In genomic region chr9:68655018-68656005, GRCm38 (mm10) we compare ENCODE assay signal across 8 mouse cellular contexts. TPM values are rescaled to one million over a fixed set of nuclear protein-coding genes. Genes with fewer than 3 reads are reported as not detected.
DNase-seq lines count a peak whose midpoint lies in the region; ATAC-seq and TF ChIP-seq lines count a peak whose summit lies in the region.

No protein-coding gene starts in this region.

- 0 out of 2 replicates have a peak, but pooled peaks cover 5% of the 10 kb centered on the region for H3K27me3 ChIP-seq in forebrain, embryonic 14.5 days (replicated peaks; ENCODE audit: control insufficient read depth, insufficient read depth, low read length)
- 0 out of 2 replicates have a peak, but pooled peaks cover 4% of the 10 kb centered on the region for H3K27me3 ChIP-seq in lung, embryonic 14.5 days (ENCODE audit: insufficient read depth, low read length)

- no peak for TF ChIP-seq CTCF in layer of hippocampus, adult 2 months (conservative IDR thresholded peaks at IDR 0.05)
- no peak; the same call in 1 of the 2 replicates for TF ChIP-seq CTCF in lung, embryonic 14.5 days (IDR thresholded peaks at IDR 0.05; ENCODE audit: low read depth)

- 2% methylated on average over 31 of the region's 31 CpGs for WGBS in forebrain, embryonic 14.5 days
- 1% methylated on average over 31 of the region's 31 CpGs for whole genome bisulfite sequencing in lung, embryonic 14.5 days

- peak overlapping the region; percentile 79 for H3K9ac ChIP-seq in forebrain, embryonic 14.5 days (ENCODE audit: low read length)
- peak overlapping the region; percentile 75 for H3K9ac ChIP-seq in lung, embryonic 14.5 days

- H3K4me3 ChIP-seq in forebrain, embryonic 14.5 days (ENCODE audit: low read depth, low read length) = peak overlapping the region; percentile 69
- H3K4me3 ChIP-seq in layer of hippocampus, adult 2 months = peak overlapping the region; percentile 84
- H3K4me3 ChIP-seq in lung, embryonic 14.5 days (ENCODE audit: low read depth, low read length) = peak overlapping the region; percentile 77

- no peak overlapping the region for H3K27ac ChIP-seq in forebrain, embryonic 14.5 days (ENCODE audit: low read depth, low read length)
- H3K27ac ChIP-seq in layer of hippocampus, adult 2 months = peak overlapping the region; percentile 92
- no peak overlapping the region; the same call in 1 of the 2 replicates for H3K27ac ChIP-seq in lung, embryonic 14.5 days (ENCODE audit: low read depth)

- peak; percentile 33 for ATAC-seq in forebrain, embryonic 14.5 days
- peak; percentile 52; the same call in 1 of the 2 replicates for ATAC-seq in lung, embryonic 14.5 days (ENCODE audit: insufficient read depth)

- DNase-seq in thymus, postnatal 4 days = peak; percentile 5
- no peak for DNase-seq in thymus, postnatal 0 days (ENCODE audit: low spot score)
- peak; percentile 66 for DNase-seq in forebrain, embryonic 14.5 days (ENCODE audit: low spot score)
- DNase-seq in heart, postnatal 25 days (ENCODE audit: low spot score) = peak; percentile 37
- peak in 1 of 2 experiments; percentile 21 for DNase-seq in layer of hippocampus, adult 2 months (ENCODE audit: low spot score in 2 of 2)
- DNase-seq in lung, embryonic 14.5 days = peak; percentile 69
- peak; percentile 58 for DNase-seq in retina, embryonic 14.5 days (ENCODE audit: low spot score)
- no peak for DNase-seq in T-cell, adult 2 months (ENCODE audit: low spot score)

- no peaks in the 10 kb centered on the region for H3K9me3 ChIP-seq in forebrain, embryonic 14.5 days (replicated peaks; ENCODE audit: control insufficient read depth, low read length)
- H3K9me3 ChIP-seq in lung, embryonic 14.5 days (ENCODE audit: low read depth, low read length) = no peaks in the 10 kb centered on the region

- H3K4me1 ChIP-seq in forebrain, embryonic 14.5 days (ENCODE audit: control insufficient read depth, insufficient read depth, low read length) = peaks cover 4% of the 10 kb centered on the region
- no peaks in the 10 kb centered on the region; the same call in 1 of the 2 replicates for H3K4me1 ChIP-seq in lung, embryonic 14.5 days (ENCODE audit: insufficient read depth)

- intact Hi-C loops in heart, postnatal 25 days (cut with DNase I) = loop anchor here (10.0 kb wide), 1 partner anchor 641 kb away; no protein-coding TSS in a partner anchor

- H3K36me3 ChIP-seq in forebrain, embryonic 14.5 days (ENCODE audit: control insufficient read depth, insufficient read depth, low read length) = no peaks in the 10 kb centered on the region
- H3K36me3 ChIP-seq in lung, embryonic 14.5 days (ENCODE audit: insufficient read depth) = no peaks in the 10 kb centered on the region

- peak overlapping the region; percentile 95 for H3K4me2 ChIP-seq in forebrain, embryonic 14.5 days (ENCODE audit: low read length)
- peak overlapping the region; percentile 98 for H3K4me2 ChIP-seq in lung, embryonic 14.5 days

RNA-seq across cellular contexts. Expression of gene Rora, which starts 1.7 kb away (rescaled TPM):
- 4.5 and 5.2 TPM in 2 replicates for polyA plus RNA-seq in thymus, postnatal 0 days (2015; fragmentation: Nextera tagmentation; extraction: Ambion mirVana)
- 15.2 and 17.0 TPM in 2 replicates for polyA plus RNA-seq in forebrain, embryonic 14.5 days (2014; fragmentation: Nextera tagmentation; extraction: Ambion mirVana)
- total RNA-seq in heart, postnatal 25 days (2021) = 10 to 100 TPM; 21.2 to 31.2 TPM
- total RNA-seq in layer of hippocampus, adult 2 months (2021) = 10 to 100 TPM; 32.0 to 35.6 TPM
- 4.3 and 5.9 TPM in 2 replicates for polyA plus RNA-seq in lung, embryonic 14.5 days (2014; fragmentation: Nextera tagmentation; extraction: Ambion mirVana)

Comparison
In these comparisons a context has a peak if more than half of its experiments do, and no peak if none do; other contexts are left out.
1. DNase-seq: peak in thymus, postnatal 4 days (single experiment), forebrain, embryonic 14.5 days (single experiment), heart, postnatal 25 days (single experiment), lung, embryonic 14.5 days (single experiment) and retina, embryonic 14.5 days (single experiment); none in thymus, postnatal 0 days (single experiment) and T-cell, adult 2 months (single experiment).
2. Peak in every context shown above with its lines, with median percentiles within 50 percentile points of each other: H3K4me3 ChIP-seq.